Mouse (Mus musculus) intestine, embryonic 16.5 days (tissue): ENCODE data around the gene Uqcrh. TPM values are rescaled to one million over a fixed set of nuclear protein-coding genes. Genes with fewer than 3 reads are reported as not detected.
A peak's percentile ranks its signal among the peaks of the same experiment; 100 is the strongest.

Source experiments
- ATAC-seq: fragments of 200-750 bp; cut with Nextera tagmentation; 2 replicates; pipeline ENCODE4 v1.8.0; 2017; ENCODE audit warnings: moderate TSS enrichment, moderate library complexity
- H3K27ac ChIP-seq: fragments of 300-500 bp; sonication (generic); 2 replicates; pipeline ENCODE4 v1.5.1; 2014; ENCODE audit warnings: mild to moderate bottlenecking, low read length
- H3K27me3 ChIP-seq: fragments of 300-500 bp; sonication (generic); replicated peaks from 2 replicates; pipeline ENCODE4 v1.6.1; 2014; ENCODE audit warnings: low read length, control low read depth, mixed read lengths; ENCODE audit not compliant: control insufficient read depth, insufficient read depth
- H3K36me3 ChIP-seq: fragments of 300-500 bp; sonication (generic); 2 replicates; pipeline ENCODE4 v1.6.1; 2014; ENCODE audit warnings: low read length, control low read depth; ENCODE audit not compliant: control insufficient read depth, insufficient read depth
- H3K4me1 ChIP-seq: fragments of 300-500 bp; sonication (generic); 2 replicates; pipeline ENCODE4 v1.6.1; 2014; ENCODE audit warnings: low read length, control low read depth, mixed read lengths; ENCODE audit not compliant: control insufficient read depth, insufficient read depth
- H3K4me2 ChIP-seq: fragments of 300-500 bp; sonication (generic); 2 replicates; pipeline ENCODE4 v1.6.1; 2014; ENCODE audit warnings: low read depth, low read length, control low read depth
- H3K4me3 ChIP-seq: fragments of 300-500 bp; sonication (generic); 2 replicates; pipeline ENCODE4 v1.5.1; 2014; ENCODE audit warnings: mild to moderate bottlenecking, low read length
- H3K9ac ChIP-seq: fragments of 300-500 bp; sonication (generic); 2 replicates; pipeline ENCODE4 v1.6.1; 2014; ENCODE audit warnings: low read depth, low read length
- H3K9me3 ChIP-seq: fragments of 300-500 bp; sonication (generic); 2 replicates; pipeline ENCODE4 v1.6.1; 2016; ENCODE audit warnings: low read length, control low read depth; ENCODE audit not compliant: control insufficient read depth
- WGBS: fragments of 180-500 bp; shearing (Covaris S2); extraction: QIAGEN DNeasy Blood & Tissue Kit; methylation state at CpG from one replicate; pipeline ENCODE4 v1.1.7; 2014; 5-methylcytosine and 5-hydroxymethylcytosine counted together
- polyA plus RNA-seq: library from polyadenylated mRNA; unstranded; fragments of >200 nt; fragmentation: Nextera tagmentation; extraction: Ambion mirVana; gene quantifications from 2 replicates; pipeline ENCODE4 v1.2.1, GENCODE M21; 2015

Gene Uqcrh
- polyA plus RNA-seq, 1 experiment from 2014 or later, result 745 TPM

DNA sequence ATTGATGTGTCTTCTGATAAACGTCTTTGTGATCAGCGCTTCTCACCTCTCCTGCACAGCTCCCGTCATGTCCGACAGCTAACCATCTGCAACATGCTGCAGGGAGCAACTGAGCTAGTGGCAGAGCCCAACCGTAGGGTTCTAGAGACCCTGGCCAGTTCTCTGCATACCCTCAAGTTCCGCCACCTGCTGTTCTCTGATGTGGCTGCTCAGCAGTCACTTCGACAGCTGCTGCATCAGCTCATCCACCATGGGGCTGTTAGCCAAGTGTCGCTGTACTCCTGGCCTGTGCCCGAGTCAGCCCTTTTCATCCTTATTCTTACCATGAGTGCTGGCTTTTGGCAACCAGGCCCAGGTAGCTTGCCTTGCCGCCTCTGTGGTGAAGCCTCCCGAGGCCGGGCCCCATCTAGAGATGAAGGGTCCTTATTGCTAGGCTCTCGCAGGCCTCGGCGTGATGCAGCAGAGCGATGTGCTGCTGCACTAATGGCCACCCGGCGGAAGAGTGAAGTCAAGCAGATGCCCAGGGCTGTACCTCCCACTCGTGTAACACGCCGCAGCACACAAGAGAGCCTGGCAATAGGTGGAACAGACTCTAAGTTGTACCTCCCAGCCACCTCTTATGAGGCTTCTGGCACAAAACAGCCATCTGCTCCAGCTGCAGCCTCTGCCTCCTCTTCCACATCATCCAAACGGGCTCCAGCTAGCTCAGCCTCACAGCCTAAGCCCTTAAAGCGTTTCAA lies 13.8 kb upstream of the Uqcrh start:
- Histone ChIP-seq H3K36me3 (peaks cover 13% of the 10 kb centered on the region), H3K9me3 (no peaks in the 10 kb centered on the region), H3K4me2 (no peak overlapping the region), H3K27ac (no peak overlapping the region), H3K4me3 (no peak overlapping the region), H3K9ac (no peak overlapping the region), H3K4me1 (no peaks in the 10 kb centered on the region), H3K27me3 (no peaks in the 10 kb centered on the region)
- no peak for ATAC-seq
- WGBS, result 90% methylated on average over 23 of the region's 23 CpGs

DNA sequence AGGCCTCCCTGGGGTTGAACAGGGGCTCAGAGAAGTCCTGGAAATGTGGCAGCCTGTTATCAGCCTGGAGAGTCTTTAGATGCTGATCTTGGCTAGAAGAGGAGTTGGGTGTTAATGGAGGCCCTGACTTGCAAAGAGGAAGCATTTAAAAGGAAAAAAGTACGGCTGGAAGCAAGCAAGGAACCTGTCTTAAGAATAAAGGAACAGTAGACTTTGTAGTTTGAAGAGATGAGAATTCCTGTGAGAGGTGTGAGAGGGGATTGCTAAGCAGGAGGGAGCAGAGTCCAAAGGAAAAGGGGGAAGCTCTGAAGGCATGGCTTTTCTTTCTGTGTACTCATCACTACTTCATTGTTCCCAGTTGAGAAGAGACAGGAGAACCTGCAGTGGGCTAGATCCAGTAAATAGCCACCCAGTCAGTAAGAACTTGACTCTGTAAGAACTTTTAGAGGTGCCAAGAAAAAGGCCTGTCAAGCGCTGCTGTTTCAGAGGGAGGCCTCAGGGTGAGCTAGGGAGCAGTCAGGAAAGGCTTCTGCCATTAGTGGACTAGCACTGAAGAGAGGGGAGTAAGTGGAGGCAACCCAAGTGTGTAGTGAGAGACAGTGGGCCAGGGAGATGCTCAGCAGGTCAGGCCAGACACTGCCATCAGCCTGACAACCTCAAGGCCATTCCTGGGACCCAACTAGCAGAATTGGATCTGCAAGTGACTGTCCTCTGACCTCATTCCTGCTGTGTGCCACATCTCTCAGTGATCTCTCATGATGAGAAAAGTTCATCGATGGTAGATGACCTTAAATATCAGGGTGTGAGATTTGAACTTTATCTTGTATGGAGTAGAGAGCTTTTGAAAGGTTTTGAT lies 2.6 kb upstream of the Uqcrh start:
- peaks cover 28% of the 10 kb centered on the region for H3K4me1 ChIP-seq
- 0 out of 2 replicates have a peak, but pooled peaks cover 3% of the 10 kb centered on the region for H3K36me3 ChIP-seq
- no peaks in the 10 kb centered on the region for H3K9me3 ChIP-seq
- H3K27ac ChIP-seq, result peak overlapping the region; percentile 96
- H3K27me3 ChIP-seq, result no peaks in the 10 kb centered on the region
- WGBS, result 49% methylated on average over 3 of the region's 3 CpGs
- ATAC-seq, result 0 out of 2 replicates have a peak, but pooled peaks have one; percentile 9
- H3K9ac ChIP-seq, result peak overlapping the region; percentile 100
- H3K4me3 ChIP-seq, result peak overlapping the region; percentile 99
- peak overlapping the region; percentile 94 for H3K4me2 ChIP-seq

DNA sequence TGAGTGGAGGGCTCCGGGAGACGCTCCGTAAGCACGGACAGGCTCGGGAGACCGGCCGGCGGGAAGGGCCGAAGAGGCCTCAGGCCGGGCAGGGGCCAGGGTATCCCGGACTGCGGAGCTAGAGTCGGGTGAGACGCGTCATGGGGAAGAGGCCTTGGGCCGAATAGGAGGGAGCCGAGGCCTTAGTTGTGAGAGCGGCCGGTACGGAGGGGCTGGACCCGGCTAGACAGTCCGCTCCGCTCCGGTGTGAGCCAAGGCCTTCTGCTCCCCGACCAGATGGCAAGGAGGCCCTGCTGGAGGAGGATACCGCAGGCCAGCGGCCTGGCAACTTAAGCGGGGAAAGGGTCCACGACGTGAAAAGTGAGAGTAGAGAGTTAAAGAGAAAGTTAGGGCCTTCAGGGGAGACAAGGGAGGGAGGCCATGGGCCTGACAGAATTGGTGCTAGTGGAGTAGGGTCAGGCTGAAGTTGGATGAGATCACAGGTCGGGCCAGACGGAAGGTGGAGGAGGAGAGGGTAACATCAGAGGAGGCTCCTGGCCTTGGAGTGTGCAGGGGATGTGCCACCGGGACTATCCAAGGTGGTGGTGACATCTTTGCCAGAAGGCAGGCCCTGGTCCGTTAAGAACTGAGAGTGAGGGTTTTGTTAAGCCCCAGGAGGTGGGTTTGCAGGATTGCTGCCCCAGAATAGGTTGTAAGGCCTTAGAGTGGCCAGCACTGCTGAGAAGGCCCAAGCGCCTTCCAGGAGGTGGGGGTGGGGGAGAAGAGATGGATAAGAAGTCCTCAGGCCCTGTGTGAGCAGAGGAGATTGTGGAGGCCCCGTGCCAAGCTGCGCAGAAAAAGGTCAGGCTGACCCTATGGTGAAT lies 1.7 kb upstream of the Uqcrh start:
- Histone ChIP-seq H3K4me3 (peak overlapping the region; percentile 99), H3K9ac (peak overlapping the region; percentile 100), H3K9me3 (no peaks in the 10 kb centered on the region), H3K36me3 (0 out of 2 replicates have a peak, but pooled peaks cover 3% of the 10 kb centered on the region), H3K4me2 (peak overlapping the region; percentile 94), H3K27ac (peak overlapping the region; percentile 96), H3K27me3 (no peaks in the 10 kb centered on the region), H3K4me1 (peaks cover 28% of the 10 kb centered on the region)
- 3% methylated on average over 37 of the region's 37 CpGs for WGBS
- ATAC-seq, result peak; percentile 14

DNA sequence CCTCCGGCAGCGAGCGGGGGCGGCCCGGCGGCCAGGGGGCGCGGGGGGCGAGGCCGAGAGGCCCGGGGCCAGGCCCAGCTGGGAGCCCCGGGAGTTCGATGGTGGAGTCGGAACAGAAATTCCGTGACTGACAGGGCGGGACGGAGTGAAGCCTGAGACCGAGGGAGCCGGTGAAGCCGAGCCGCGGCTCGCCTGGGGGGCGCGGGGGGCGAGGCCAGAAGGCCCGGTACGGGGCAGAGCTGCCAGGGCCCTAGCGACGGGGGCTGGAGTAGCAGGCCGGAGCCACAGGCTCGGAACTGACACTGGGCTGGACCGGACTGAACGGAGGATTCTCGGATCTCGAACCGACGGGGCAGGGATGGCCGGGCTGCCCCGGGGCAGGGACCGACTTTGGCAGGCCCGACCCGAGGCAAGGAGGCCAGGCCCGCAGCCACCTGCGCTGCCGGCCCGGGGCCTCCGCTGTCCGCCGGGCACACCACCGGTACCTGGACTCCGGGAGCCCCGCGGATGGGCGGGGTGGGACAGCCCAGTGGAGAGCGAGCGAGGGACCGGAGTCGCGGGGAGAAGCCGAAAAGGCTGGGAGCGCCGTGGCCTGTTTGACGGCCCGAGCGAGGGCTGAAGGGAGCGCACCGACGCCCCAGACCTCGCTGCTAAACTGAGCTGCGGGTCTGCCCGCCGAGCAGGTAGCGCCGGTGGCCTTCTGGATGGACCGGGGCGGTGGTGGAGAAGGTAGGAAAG lies 929 bp upstream of the Uqcrh start:
- peaks cover 28% of the 10 kb centered on the region for H3K4me1 ChIP-seq
- H3K9me3 ChIP-seq, result no peaks in the 10 kb centered on the region
- H3K9ac ChIP-seq, result peak overlapping the region; percentile 100
- peak overlapping the region; percentile 96 for H3K27ac ChIP-seq
- H3K27me3 ChIP-seq, result no peaks in the 10 kb centered on the region
- peak overlapping the region; percentile 99 for H3K4me3 ChIP-seq
- peak overlapping the region; percentile 94 for H3K4me2 ChIP-seq
- 0 out of 2 replicates have a peak, but pooled peaks cover 3% of the 10 kb centered on the region for H3K36me3 ChIP-seq
- WGBS, result under 1% methylated on average over 76 of the region's 77 CpGs
- ATAC-seq, result peak; percentile 62

DNA sequence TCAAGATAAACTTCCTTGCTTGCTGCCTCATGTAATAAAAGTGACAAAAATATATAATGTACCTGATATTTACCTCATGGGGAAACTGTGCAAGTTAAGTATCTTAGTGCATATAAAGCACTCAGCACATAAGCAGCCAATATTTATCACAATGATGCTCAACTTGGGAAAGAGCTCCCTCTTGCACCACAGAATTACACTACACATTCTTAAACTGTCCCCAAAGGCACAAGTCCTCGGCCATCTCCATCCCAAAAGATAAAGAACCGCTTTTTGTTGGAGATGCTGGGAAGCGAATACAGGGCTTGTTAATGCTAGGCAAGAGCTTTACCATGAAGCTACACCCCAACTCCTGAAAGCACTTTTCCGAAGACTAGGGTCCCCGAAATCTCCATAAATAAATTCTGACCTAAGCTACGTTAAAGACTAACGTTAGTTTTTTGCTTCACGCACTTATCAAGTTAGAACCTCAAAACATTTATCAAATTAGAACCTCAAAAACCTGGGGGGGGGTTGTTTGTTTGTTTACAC lies 661 bp downstream of the Uqcrh start:
- Histone ChIP-seq H3K4me1 (peaks cover 25% of the 10 kb centered on the region), H3K27me3 (no peaks in the 10 kb centered on the region), H3K27ac (peak overlapping the region; percentile 90), H3K4me3 (peak overlapping the region; percentile 99), H3K4me2 (peak overlapping the region; percentile 94), H3K9me3 (no peaks in the 10 kb centered on the region), H3K9ac (peak overlapping the region; percentile 81), H3K36me3 (peaks cover 11% of the 10 kb centered on the region)
- no peak for ATAC-seq
- WGBS, result under 1% methylated on average over 8 of the region's 8 CpGs

DNA sequence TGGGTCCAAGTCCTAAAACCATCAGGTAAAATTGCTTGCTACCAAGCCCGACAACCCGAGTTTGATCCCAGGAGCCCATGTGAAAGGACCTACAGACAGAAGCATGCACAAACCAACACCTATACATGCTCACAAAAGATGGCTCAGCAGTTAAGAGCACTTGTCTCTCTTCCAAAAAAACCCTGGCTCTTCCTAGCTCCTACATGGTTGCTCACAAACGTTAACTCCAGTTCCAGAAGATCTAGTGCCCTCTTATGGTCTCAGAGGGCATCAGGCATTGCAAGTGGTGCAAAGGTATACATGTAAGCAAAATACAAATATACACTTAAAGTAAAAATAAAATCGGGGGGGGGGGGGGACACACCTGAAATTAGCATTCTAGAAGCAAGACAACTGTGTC lies 1.7 kb downstream of the Uqcrh start:
- H3K4me1 ChIP-seq, result peaks cover 23% of the 10 kb centered on the region
- no peaks in the 10 kb centered on the region for H3K9me3 ChIP-seq
- peak overlapping the region; percentile 9 for H3K4me2 ChIP-seq
- no peak overlapping the region for H3K27ac ChIP-seq
- H3K9ac ChIP-seq, result 0 out of 2 replicates have a peak overlapping the region, but pooled peaks have one; percentile 1
- ATAC-seq, result no peak
- H3K36me3 ChIP-seq, result peaks cover 20% of the 10 kb centered on the region
- peak overlapping the region; percentile 24; the same call in 1 of the 2 replicates for H3K4me3 ChIP-seq
- H3K27me3 ChIP-seq, result no peaks in the 10 kb centered on the region
- 51% methylated on average over 4 of the region's 4 CpGs for WGBS

DNA sequence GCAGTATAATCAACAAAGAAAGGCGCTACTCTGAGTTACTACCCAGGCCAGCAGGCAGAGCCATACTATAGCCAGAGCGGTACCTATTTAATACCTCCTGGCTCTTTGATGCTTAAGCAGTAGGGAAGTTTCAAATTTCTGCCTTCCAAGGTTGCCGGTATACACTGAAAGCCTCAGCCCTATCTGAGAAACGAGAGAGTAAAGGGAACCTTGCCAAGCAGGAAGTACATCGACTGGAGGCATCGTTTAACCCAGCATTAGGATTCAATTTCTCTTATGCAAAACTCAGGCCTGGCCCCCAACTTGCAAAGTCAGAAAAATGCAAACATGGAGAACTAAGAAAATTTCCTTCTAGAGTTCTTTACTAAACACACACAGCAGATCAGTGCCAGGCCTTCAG lies 4.8 kb downstream of the Uqcrh start:
- no peak for ATAC-seq
- peaks cover 33% of the 10 kb centered on the region for H3K36me3 ChIP-seq
- WGBS, result 80% methylated on average over 6 of the region's 6 CpGs

DNA sequence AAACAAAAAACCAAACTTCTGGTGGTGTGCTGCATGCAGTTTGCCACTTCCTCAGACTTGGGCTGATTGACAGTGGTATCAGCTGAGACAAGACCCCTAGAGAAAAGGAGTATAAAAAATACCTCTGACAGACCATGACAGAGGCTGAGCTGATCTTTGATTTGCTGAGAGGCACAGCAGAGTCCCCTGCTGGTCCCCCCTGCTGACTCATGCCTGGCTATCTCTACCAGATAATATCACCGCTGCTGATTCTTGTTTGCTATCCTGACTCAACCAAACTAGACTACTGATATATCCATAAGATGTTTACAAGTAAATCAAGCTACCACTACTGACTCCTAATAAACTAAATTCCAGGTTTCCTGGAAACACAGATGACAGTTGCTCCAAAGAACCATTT lies 11.0 kb downstream of the Uqcrh start:
- ATAC-seq, result no peak
- 50% methylated on average over 1 of the region's 1 CpGs for WGBS
- peaks cover 19% of the 10 kb centered on the region for H3K36me3 ChIP-seq
- no peak overlapping the region for H3K9ac ChIP-seq
- H3K4me2 ChIP-seq, result no peak overlapping the region
- no peaks in the 10 kb centered on the region for H3K9me3 ChIP-seq
- no peak overlapping the region for H3K4me3 ChIP-seq
- H3K4me1 ChIP-seq, result no peaks in the 10 kb centered on the region
- no peaks in the 10 kb centered on the region for H3K27me3 ChIP-seq
- no peak overlapping the region for H3K27ac ChIP-seq

More for the DNA sequence above, 4.8 kb downstream of the Uqcrh start:
- H3K4me2 ChIP-seq, result no peak overlapping the region
- no peaks in the 10 kb centered on the region for H3K27me3 ChIP-seq
- H3K27ac ChIP-seq, result no peak overlapping the region
- H3K9ac ChIP-seq, result no peak overlapping the region
- no peak overlapping the region for H3K4me3 ChIP-seq
- peaks cover 12% of the 10 kb centered on the region for H3K4me1 ChIP-seq
- H3K9me3 ChIP-seq, result no peaks in the 10 kb centered on the region
